ENCODE assay signal across 13 mouse cellular contexts in genomic region chr4:83396346-83396745, GRCm38 (mm10). TPM values are rescaled to one million over a fixed set of nuclear protein-coding genes. Genes with fewer than 3 reads are reported as not detected.
A peak's percentile ranks its signal among the peaks of the same experiment; 100 is the strongest.
DNase-seq lines count a peak whose midpoint lies in the region; ATAC-seq lines count a peak whose summit lies in the region.
"Had no signal": no experiment of that assay in that cellular context is flagged by ENCODE, and none has a peak within 500 bp of the region (broad histone marks: within the 10 kb centered on the region; RNA-seq: fewer than 3 reads in every experiment).

No protein-coding gene starts in this region.

- no peak overlapping the region for H3K4me2 ChIP-seq in lung, embryonic 16.5 days (ENCODE audit: low read depth, low read length)
- H3K4me2 ChIP-seq in neural tube, embryonic 15.5 days, result no peak overlapping the region
- H3K4me2 ChIP-seq: heart, embryonic 13.5 days; neural tube, embryonic 13.5 days had no signal

- no peak overlapping the region for H3K27ac ChIP-seq in heart, embryonic 10.5 days
- no peak overlapping the region for H3K27ac ChIP-seq in lung, embryonic 16.5 days (ENCODE audit: low read length)
- H3K27ac ChIP-seq in neural tube, embryonic 15.5 days (replicated peaks), result no peak overlapping the region
- H3K27ac ChIP-seq: heart, embryonic 13.5 days; neural tube, embryonic 13.5 days had no signal

- H3K4me1 ChIP-seq in heart, embryonic 10.5 days, result no peaks in the 10 kb centered on the region
- no peaks in the 10 kb centered on the region for H3K4me1 ChIP-seq in lung, embryonic 16.5 days (replicated peaks; ENCODE audit: control insufficient read depth, insufficient read depth, low read length)
- H3K4me1 ChIP-seq in neural tube, embryonic 15.5 days, result 0 out of 2 replicates have a peak, but pooled peaks cover 3% of the 10 kb centered on the region
- H3K4me1 ChIP-seq: heart, embryonic 13.5 days had no signal

- DNase-seq in heart, adult 11 months, result peak; percentile 98
- DNase-seq in heart, embryonic 10.5 days (ENCODE audit: low spot score), result no peak
- DNase-seq in 3T3-L1 (ENCODE audit: low read depth, low spot score), result peak; percentile 82
- peak; percentile 54 for DNase-seq in gastrocnemius, postnatal 10 days
- no peak for DNase-seq in B cell, adult 2 months
- no peak for DNase-seq in thymus, postnatal 0 days (ENCODE audit: low spot score)
- DNase-seq: cerebellum, adult 11 months; left cerebral cortex, postnatal 4 days had no signal

- 86% methylated on average over 4 of the region's 4 CpGs for WGBS in heart, embryonic 10.5 days
- 79% methylated on average over 4 of the region's 4 CpGs for WGBS in lung, embryonic 16.5 days
- WGBS in neural tube, embryonic 15.5 days, result 94% methylated on average over 4 of the region's 4 CpGs

- no peak overlapping the region for H3K4me3 ChIP-seq in heart, embryonic 10.5 days
- H3K4me3 ChIP-seq in lung, embryonic 16.5 days (ENCODE audit: low read length), result no peak overlapping the region
- no peak overlapping the region for H3K4me3 ChIP-seq in neural tube, embryonic 15.5 days (replicated peaks)
- H3K4me3 ChIP-seq: heart, embryonic 13.5 days; neural tube, embryonic 13.5 days had no signal

- peak; percentile 54; the same call in 1 of the 2 replicates for ATAC-seq in lung, embryonic 16.5 days (ENCODE audit: low read depth)
- ATAC-seq in neural tube, embryonic 15.5 days (ENCODE audit: low FRiP score), result no peak
- ATAC-seq: intestine, postnatal 0 days had no signal

- H3K9ac ChIP-seq in lung, embryonic 16.5 days (ENCODE audit: low read length), result no peak overlapping the region
- no peak overlapping the region for H3K9ac ChIP-seq in neural tube, embryonic 15.5 days (replicated peaks)
- H3K9ac ChIP-seq: heart, embryonic 13.5 days; neural tube, embryonic 13.5 days had no signal

- no peaks in the 10 kb centered on the region for H3K36me3 ChIP-seq in heart, embryonic 10.5 days
- H3K36me3 ChIP-seq in lung, embryonic 16.5 days (ENCODE audit: control insufficient read depth, insufficient read depth, low read length), result no peaks in the 10 kb centered on the region
- H3K36me3 ChIP-seq in neural tube, embryonic 15.5 days, result no peaks in the 10 kb centered on the region
- H3K36me3 ChIP-seq: heart, embryonic 13.5 days; neural tube, embryonic 13.5 days had no signal

- H3K9me3 ChIP-seq in heart, embryonic 10.5 days, result no peaks in the 10 kb centered on the region
- H3K9me3 ChIP-seq in lung, embryonic 16.5 days (ENCODE audit: control insufficient read depth, low read length), result no peaks in the 10 kb centered on the region
- no peaks in the 10 kb centered on the region for H3K9me3 ChIP-seq in neural tube, embryonic 15.5 days (replicated peaks)
- H3K9me3 ChIP-seq: heart, embryonic 13.5 days; neural tube, embryonic 13.5 days had no signal

- H3K27me3 ChIP-seq in heart, embryonic 10.5 days (ENCODE audit: insufficient read depth, poor library complexity, severe bottlenecking), result no peaks in the 10 kb centered on the region
- H3K27me3 ChIP-seq in lung, embryonic 16.5 days (ENCODE audit: control insufficient read depth, insufficient read depth, low read depth, low read length), result no peaks in the 10 kb centered on the region
- H3K27me3 ChIP-seq in neural tube, embryonic 15.5 days (replicated peaks), result no peaks in the 10 kb centered on the region
- H3K27me3 ChIP-seq: heart, embryonic 13.5 days; neural tube, embryonic 13.5 days had no signal

RNA-seq across cellular contexts. Expression of gene Snapc3, which starts 21.2 kb away (rescaled TPM):
- polyA plus RNA-seq in heart, embryonic 10.5 days (2016; fragmentation: Nextera tagmentation; extraction: Ambion mirVana), result 34.9 and 43.6 TPM in 2 replicates
- total RNA-seq in gastrocnemius, postnatal 10 days (2021), result 10 to 100 TPM; 16.4 to 19.0 TPM
- polyA plus RNA-seq in lung, embryonic 16.5 days (2015; fragmentation: Nextera tagmentation; extraction: Ambion mirVana), result 37.4 and 41.1 TPM in 2 replicates
- polyA plus RNA-seq in neural tube, embryonic 15.5 days (2015; fragmentation: Nextera tagmentation; extraction: Ambion mirVana), result 50.7 and 57.7 TPM in 2 replicates
- 40.3 and 42.7 TPM in 2 replicates for polyA plus RNA-seq in thymus, postnatal 0 days (2015; fragmentation: Nextera tagmentation; extraction: Ambion mirVana)

Comparison
In these comparisons a context has a peak if more than half of its experiments do, and no peak if none do; other contexts are left out.
1. DNase-seq: peak in heart, adult 11 months (single experiment), 3T3-L1 (single experiment) and gastrocnemius, postnatal 10 days (single experiment); none in heart, embryonic 10.5 days (single experiment), B cell, adult 2 months (0 of 2) and thymus, postnatal 0 days (single experiment).